Mouse (Mus musculus) ES-Bruce4 (cell line): ENCODE data around the gene Srgap3.

Experiments used
- CTCF ChIP-seq: IDR thresholded peaks from one replicate; pipeline ENCODE4 v1.8.1; 2011; ENCODE audit warnings: low read depth, low read length
- EP300 ChIP-seq: IDR thresholded peaks from 2 replicates; pipeline ENCODE4 v1.6.1; 2011; ENCODE audit warnings: low read depth, low read length; ENCODE audit not compliant: insufficient read depth
- POLR2A ChIP-seq: IDR thresholded peaks from one replicate; pipeline ENCODE4 v1.8.1; 2011; ENCODE audit warnings: low read length; ENCODE audit not compliant: insufficient read depth

DNA sequence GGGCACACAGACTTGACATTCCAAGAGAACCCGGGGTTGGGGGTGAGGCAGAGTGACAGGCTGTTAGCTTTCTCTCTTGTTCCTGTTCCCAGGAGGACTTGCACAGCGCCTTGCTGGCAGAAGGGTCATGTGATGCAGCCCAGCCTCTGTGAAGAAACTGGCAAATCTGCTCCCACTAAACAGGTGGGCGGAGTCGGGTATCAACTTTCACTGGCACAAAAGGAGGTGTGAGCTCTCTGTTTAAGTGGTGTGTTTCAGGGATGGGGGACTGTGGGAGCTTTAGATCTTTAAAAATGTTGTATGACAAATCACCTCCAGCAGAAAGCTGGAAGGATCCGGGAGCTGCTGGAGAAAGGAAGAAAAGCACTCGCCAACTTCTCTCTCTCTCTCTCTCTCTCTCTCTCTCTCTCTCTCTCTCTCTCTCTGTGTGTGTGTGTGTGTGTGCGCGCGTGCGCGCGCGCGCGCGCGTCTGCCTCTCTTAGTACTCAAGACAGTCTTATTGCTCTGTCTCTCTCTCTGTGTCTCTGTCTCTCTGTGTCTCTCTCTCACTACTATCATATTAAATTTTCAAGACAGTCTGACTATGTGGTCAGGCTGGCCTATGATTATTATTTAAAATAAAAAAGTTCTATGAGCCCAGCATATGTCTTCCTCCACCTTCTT lies 218.2 kb downstream of the Srgap3 start:
- TF ChIP-seq CTCF (no peak), EP300 (peak; percentile 69; the same call in 1 of the 2 replicates), POLR2A (no peak)
